Comparison of ENCODE assay signal across 8 mouse cellular contexts in the genomic region with DNA sequence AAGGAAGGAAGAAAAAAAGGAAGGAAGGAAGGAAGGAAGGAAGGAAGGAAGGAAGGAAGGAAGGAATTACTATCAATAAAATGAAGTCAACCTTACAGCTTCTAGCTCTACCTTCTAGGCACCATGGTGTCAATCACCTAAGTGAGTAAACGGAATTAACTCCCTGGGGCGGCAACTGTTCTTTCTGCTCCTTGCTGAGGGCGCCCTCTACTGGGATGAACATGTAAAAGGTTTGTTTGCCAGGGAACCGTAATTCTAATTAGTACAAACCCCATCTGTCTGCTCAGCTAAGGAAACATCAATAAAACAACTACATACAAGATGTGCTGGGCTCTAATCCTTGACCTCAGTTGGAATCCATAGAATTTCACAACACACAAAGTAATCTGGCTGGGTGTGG. TPM values are rescaled to one million over a fixed set of nuclear protein-coding genes. Genes with fewer than 3 reads are reported as not detected.
DNase-seq lines count a peak whose midpoint lies in the region; ATAC-seq and TF ChIP-seq lines count a peak whose summit lies in the region.

No protein-coding gene starts in this region.

- no peak overlapping the region for H3K4me3 ChIP-seq in midbrain, embryonic 11.5 days (ENCODE audit: low read depth, low read length)
- H3K4me3 ChIP-seq in midbrain, embryonic 15.5 days = no peak overlapping the region
- H3K4me3 ChIP-seq in limb, embryonic 14.5 days (replicated peaks; ENCODE audit: low read length) = no peak overlapping the region

- no peak for TF ChIP-seq POLR2A in limb, embryonic 14.5 days (IDR thresholded peaks at IDR 0.05; ENCODE audit: borderline replicate concordance, extremely low read depth, insufficient read depth, insufficient read length)

- ATAC-seq in midbrain, embryonic 11.5 days (ENCODE audit: low FRiP score) = no peak
- ATAC-seq in midbrain, embryonic 15.5 days (replicated peaks) = no peak
- ATAC-seq in common myeloid progenitor, adult 5-6 weeks (replicated peaks; ENCODE audit: low read depth, poor library complexity, severe bottlenecking) = peak; percentile 48
- no peak for ATAC-seq in limb, embryonic 14.5 days (ENCODE audit: low FRiP score, low read depth)

- H3K4me2 ChIP-seq in midbrain, embryonic 11.5 days = no peak overlapping the region
- H3K4me2 ChIP-seq in midbrain, embryonic 15.5 days = no peak overlapping the region
- H3K4me2 ChIP-seq in limb, embryonic 14.5 days (replicated peaks; ENCODE audit: low read depth, low read length, severe bottlenecking) = no peak overlapping the region

- H3K27ac ChIP-seq in midbrain, embryonic 11.5 days (ENCODE audit: low read depth, low read length) = no peak overlapping the region
- no peak overlapping the region for H3K27ac ChIP-seq in midbrain, embryonic 15.5 days
- H3K27ac ChIP-seq in limb, embryonic 14.5 days (replicated peaks; ENCODE audit: low read depth, low read length) = no peak overlapping the region

- DNase-seq in midbrain, embryonic 11.5 days (ENCODE audit: low spot score, missing footprints) = peak; percentile 97
- peak; percentile 81 for DNase-seq in ZHBTc4 (ENCODE audit: low read depth, low spot score)
- peak; percentile 95 for DNase-seq in induced T-regulatory cell, adult 2 months (ENCODE audit: low read depth)
- peak; percentile 82 for DNase-seq in limb, embryonic 14.5 days (ENCODE audit: low spot score)
- DNase-seq in right cerebral cortex, adult 2 months (ENCODE audit: low spot score in 2 of 2) = peak; percentile 86 to 90
- DNase-seq in yolk sac, embryonic 10.5 days (ENCODE audit: low spot score) = peak; percentile 74

- no peaks in the 10 kb centered on the region for H3K27me3 ChIP-seq in midbrain, embryonic 11.5 days (ENCODE audit: control insufficient read depth, insufficient read depth, low read length)
- H3K27me3 ChIP-seq in midbrain, embryonic 15.5 days (replicated peaks) = no peaks in the 10 kb centered on the region
- H3K27me3 ChIP-seq in limb, embryonic 14.5 days (ENCODE audit: control insufficient read depth, insufficient read depth, low read length) = no peaks in the 10 kb centered on the region

- no peaks in the 10 kb centered on the region for H3K36me3 ChIP-seq in midbrain, embryonic 11.5 days (ENCODE audit: control insufficient read depth, insufficient read depth, low read length)
- no peaks in the 10 kb centered on the region for H3K36me3 ChIP-seq in midbrain, embryonic 15.5 days (replicated peaks)
- H3K36me3 ChIP-seq in limb, embryonic 14.5 days (ENCODE audit: control insufficient read depth, insufficient read depth, low read length) = no peaks in the 10 kb centered on the region

- no peak overlapping the region for H3K9ac ChIP-seq in midbrain, embryonic 11.5 days (ENCODE audit: low read length)
- no peak overlapping the region for H3K9ac ChIP-seq in midbrain, embryonic 15.5 days
- no peak overlapping the region for H3K9ac ChIP-seq in limb, embryonic 14.5 days (ENCODE audit: low read depth, low read length, severe bottlenecking)

- no peaks in the 10 kb centered on the region for H3K9me3 ChIP-seq in midbrain, embryonic 11.5 days (ENCODE audit: control insufficient read depth, low read length)
- no peaks in the 10 kb centered on the region for H3K9me3 ChIP-seq in midbrain, embryonic 15.5 days
- no peaks in the 10 kb centered on the region for H3K9me3 ChIP-seq in limb, embryonic 14.5 days (ENCODE audit: control insufficient read depth, low read length)

- WGBS in midbrain, embryonic 11.5 days = 2% methylated on average over 4 of the region's 4 CpGs
- WGBS in midbrain, embryonic 15.5 days = 3% methylated on average over 4 of the region's 4 CpGs
- WGBS in limb, embryonic 14.5 days = under 1% methylated on average over 4 of the region's 4 CpGs

- peaks cover 21% of the 10 kb centered on the region for H3K4me1 ChIP-seq in midbrain, embryonic 11.5 days (ENCODE audit: control insufficient read depth, insufficient read depth, low read length)
- peaks cover 24% of the 10 kb centered on the region for H3K4me1 ChIP-seq in midbrain, embryonic 15.5 days
- peaks cover 17% of the 10 kb centered on the region for H3K4me1 ChIP-seq in limb, embryonic 14.5 days (ENCODE audit: control insufficient read depth, insufficient read depth, low read length)

RNA-seq across cellular contexts. Expression of gene Cotl1, which starts 3.1 kb away (rescaled TPM):
- 411 and 445 TPM in 2 replicates for polyA plus RNA-seq in midbrain, embryonic 11.5 days (2014; fragmentation: Nextera tagmentation; extraction: Ambion mirVana)
- 123 and 134 TPM in 2 replicates for polyA plus RNA-seq in midbrain, embryonic 15.5 days (2015; fragmentation: Nextera tagmentation; extraction: Ambion mirVana)
- 79.3 and 132 TPM in 2 replicates for total RNA-seq in common myeloid progenitor, adult 5-6 weeks (2017)
- 147 and 196 TPM in 2 replicates for polyA plus RNA-seq in limb, embryonic 14.5 days (2012; rRNA removed)
- 212 and 247 TPM in 2 replicates for polyA plus RNA-seq in limb, embryonic 14.5 days (2014; fragmentation: Nextera tagmentation; extraction: Ambion mirVana)

RNA-seq across cellular contexts. Expression of gene Klhl36, which starts 18.6 kb away (rescaled TPM):
- polyA plus RNA-seq in midbrain, embryonic 11.5 days (2014; fragmentation: Nextera tagmentation; extraction: Ambion mirVana) = 8.2 and 10.2 TPM in 2 replicates
- polyA plus RNA-seq in midbrain, embryonic 15.5 days (2015; fragmentation: Nextera tagmentation; extraction: Ambion mirVana) = 18.3 and 20.2 TPM in 2 replicates
- total RNA-seq in common myeloid progenitor, adult 5-6 weeks (2017) = 5.7 and 7.4 TPM in 2 replicates
- polyA plus RNA-seq in limb, embryonic 14.5 days (2012; rRNA removed) = 12.1 and 16.2 TPM in 2 replicates
- 9.1 and 10.2 TPM in 2 replicates for polyA plus RNA-seq in limb, embryonic 14.5 days (2014; fragmentation: Nextera tagmentation; extraction: Ambion mirVana)
